21 mouse cellular contexts compared by ENCODE assay signal in the genomic region with DNA sequence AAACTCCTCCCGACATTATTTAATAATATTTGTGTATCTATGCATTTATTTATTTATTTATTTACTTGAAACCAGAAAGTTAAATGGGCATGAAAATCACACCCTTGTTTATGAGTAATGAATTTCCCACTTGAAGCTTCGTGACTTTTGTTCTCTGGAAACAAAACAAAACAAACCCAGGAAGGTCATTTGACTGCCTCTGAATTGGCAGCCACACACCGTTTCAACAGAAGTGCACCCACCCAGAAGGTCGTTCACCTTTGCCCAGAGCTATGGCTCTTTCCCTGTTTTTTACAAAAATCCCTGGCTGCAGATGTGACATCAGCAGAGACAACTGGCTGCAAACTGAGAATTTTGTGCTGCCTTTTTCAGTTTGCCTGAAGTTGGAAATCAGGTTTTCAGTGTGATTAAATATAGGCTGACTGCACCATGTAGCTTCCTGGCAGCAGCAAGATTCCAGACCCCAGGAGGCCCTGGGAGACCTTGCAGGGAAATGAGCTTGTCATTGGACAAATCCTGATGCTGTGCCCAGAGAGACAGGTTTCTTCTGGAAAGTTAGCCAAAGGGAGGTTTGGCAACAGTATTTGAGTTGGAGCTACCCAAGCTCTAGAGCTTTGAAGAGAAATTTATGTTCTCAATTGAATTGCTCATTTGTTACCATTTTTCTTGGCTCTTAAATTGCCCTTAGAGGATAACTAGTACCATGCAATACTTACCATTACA.
A peak's percentile ranks its signal among the peaks of the same experiment; 100 is the strongest.
DNase-seq lines count a peak whose midpoint lies in the region; ATAC-seq lines count a peak whose summit lies in the region.
"Had no signal": no experiment of that assay in that cellular context is flagged by ENCODE, and none has a peak within 500 bp of the region (broad histone marks: within the 10 kb centered on the region; RNA-seq: fewer than 3 reads in every experiment).

No protein-coding gene starts in this region.

- no peak for DNase-seq in forebrain, embryonic 10.5 days (ENCODE audit: extremely low spot score, low spot score)
- DNase-seq in kidney, adult 9 months: peak; percentile 25
- DNase-seq in kidney, postnatal 4 days: no peak
- peak; percentile 71 for DNase-seq in midbrain, embryonic 11.5 days (ENCODE audit: low spot score, missing footprints)
- no peak for DNase-seq in right cerebral cortex, postnatal 36 days (ENCODE audit: low spot score in 2 of 2)
- DNase-seq: adrenal gland, postnatal 14 days; cerebellum, adult 11-12 months; gastrocnemius, postnatal 36 days; kidney, postnatal 10 days; lung, postnatal 36 days; retina, postnatal 1 day; right cerebral cortex, postnatal 25 days had no signal

- H3K27me3 ChIP-seq in forebrain, embryonic 10.5 days (ENCODE audit: poor library complexity, severe bottlenecking): no peaks in the 10 kb centered on the region
- H3K27me3 ChIP-seq in forebrain, embryonic 13.5 days: no peaks in the 10 kb centered on the region
- no peaks in the 10 kb centered on the region for H3K27me3 ChIP-seq in midbrain, embryonic 11.5 days (ENCODE audit: control insufficient read depth, insufficient read depth, low read length)
- H3K27me3 ChIP-seq in midbrain, embryonic 16.5 days (ENCODE audit: control insufficient read depth, insufficient read depth, low read depth, low read length): no peaks in the 10 kb centered on the region
- H3K27me3 ChIP-seq: limb, embryonic 12.5 days; lung, embryonic 15.5 days; megakaryocyte, embryonic 14.5 days; neural tube, embryonic 12.5 days had no signal

- no peak overlapping the region for H3K9ac ChIP-seq in forebrain, embryonic 13.5 days
- no peak overlapping the region for H3K9ac ChIP-seq in midbrain, embryonic 11.5 days (ENCODE audit: low read length)
- no peak overlapping the region for H3K9ac ChIP-seq in midbrain, embryonic 16.5 days (ENCODE audit: low read depth, low read length)
- H3K9ac ChIP-seq: limb, embryonic 12.5 days; liver, embryonic 14.5 days; lung, embryonic 15.5 days; neural tube, embryonic 12.5 days had no signal

- H3K4me3 ChIP-seq in forebrain, embryonic 10.5 days: no peak overlapping the region
- no peak overlapping the region for H3K4me3 ChIP-seq in forebrain, embryonic 13.5 days
- no peak overlapping the region for H3K4me3 ChIP-seq in midbrain, embryonic 11.5 days (ENCODE audit: low read depth, low read length)
- H3K4me3 ChIP-seq in midbrain, embryonic 16.5 days (ENCODE audit: low read depth, low read length): no peak overlapping the region
- H3K4me3 ChIP-seq: layer of hippocampus, adult 2 months; limb, embryonic 12.5 days; lung, embryonic 15.5 days; megakaryocyte, embryonic 14.5 days; neural tube, embryonic 12.5 days had no signal

- no peak for ATAC-seq in forebrain, embryonic 13.5 days
- ATAC-seq in midbrain, embryonic 11.5 days (ENCODE audit: low FRiP score): no peak
- ATAC-seq in midbrain, embryonic 16.5 days: no peak
- ATAC-seq: intestine, postnatal 0 days had no signal

- peak overlapping the region; percentile 82 for H3K27ac ChIP-seq in forebrain, embryonic 10.5 days
- H3K27ac ChIP-seq in forebrain, embryonic 13.5 days: no peak overlapping the region
- no peak overlapping the region for H3K27ac ChIP-seq in midbrain, embryonic 11.5 days (ENCODE audit: low read depth, low read length)
- no peak overlapping the region for H3K27ac ChIP-seq in midbrain, embryonic 16.5 days (ENCODE audit: low read length)
- H3K27ac ChIP-seq: layer of hippocampus, adult 2 months; limb, embryonic 12.5 days; liver, embryonic 14.5 days; lung, embryonic 15.5 days; neural tube, embryonic 12.5 days had no signal

- no peaks in the 10 kb centered on the region for H3K36me3 ChIP-seq in forebrain, embryonic 10.5 days (replicated peaks)
- no peaks in the 10 kb centered on the region for H3K36me3 ChIP-seq in forebrain, embryonic 13.5 days (ENCODE audit: poor library complexity, severe bottlenecking)
- H3K36me3 ChIP-seq in midbrain, embryonic 11.5 days (ENCODE audit: control insufficient read depth, insufficient read depth, low read length): no peaks in the 10 kb centered on the region
- no peaks in the 10 kb centered on the region for H3K36me3 ChIP-seq in midbrain, embryonic 16.5 days (ENCODE audit: control insufficient read depth, insufficient read depth, low read length)
- H3K36me3 ChIP-seq: limb, embryonic 12.5 days; lung, embryonic 15.5 days; neural tube, embryonic 12.5 days had no signal

- no peaks in the 10 kb centered on the region for H3K9me3 ChIP-seq in forebrain, embryonic 10.5 days
- H3K9me3 ChIP-seq in forebrain, embryonic 13.5 days (replicated peaks): no peaks in the 10 kb centered on the region
- no peaks in the 10 kb centered on the region for H3K9me3 ChIP-seq in midbrain, embryonic 11.5 days (ENCODE audit: control insufficient read depth, low read length)
- no peaks in the 10 kb centered on the region for H3K9me3 ChIP-seq in midbrain, embryonic 16.5 days (replicated peaks; ENCODE audit: control insufficient read depth, low read length, poor library complexity, severe bottlenecking)
- H3K9me3 ChIP-seq: limb, embryonic 12.5 days; lung, embryonic 15.5 days; megakaryocyte, embryonic 14.5 days; neural tube, embryonic 12.5 days had no signal

- no peak overlapping the region for H3K4me2 ChIP-seq in forebrain, embryonic 13.5 days
- H3K4me2 ChIP-seq in midbrain, embryonic 11.5 days: no peak overlapping the region
- H3K4me2 ChIP-seq in midbrain, embryonic 16.5 days (ENCODE audit: low read length): no peak overlapping the region
- H3K4me2 ChIP-seq: limb, embryonic 12.5 days; lung, embryonic 15.5 days; neural tube, embryonic 12.5 days had no signal

- peaks cover 33% of the 10 kb centered on the region for H3K4me1 ChIP-seq in forebrain, embryonic 10.5 days
- H3K4me1 ChIP-seq in forebrain, embryonic 13.5 days: peaks cover 18% of the 10 kb centered on the region
- H3K4me1 ChIP-seq in midbrain, embryonic 11.5 days (ENCODE audit: control insufficient read depth, insufficient read depth, low read length): peaks cover 23% of the 10 kb centered on the region
- H3K4me1 ChIP-seq in midbrain, embryonic 16.5 days (ENCODE audit: control insufficient read depth, insufficient read depth, low read length): peaks cover 7% of the 10 kb centered on the region; the same call in 1 of the 2 replicates
- H3K4me1 ChIP-seq: limb, embryonic 12.5 days; lung, embryonic 15.5 days; megakaryocyte, embryonic 14.5 days; neural tube, embryonic 12.5 days had no signal

- WGBS in forebrain, embryonic 10.5 days: 37% methylated on average over 4 of the region's 4 CpGs
- 41% methylated on average over 4 of the region's 4 CpGs for WGBS in forebrain, embryonic 13.5 days
- 32% methylated on average over 4 of the region's 4 CpGs for WGBS in midbrain, embryonic 11.5 days
- 32% methylated on average over 4 of the region's 4 CpGs for WGBS in midbrain, embryonic 16.5 days

Comparison
In these comparisons a context has a peak if more than half of its experiments do, and no peak if none do; other contexts are left out.
1. DNase-seq: peak in kidney, adult 9 months (single experiment) and midbrain, embryonic 11.5 days (single experiment); none in forebrain, embryonic 10.5 days (single experiment), kidney, postnatal 4 days (0 of 2) and right cerebral cortex, postnatal 36 days (0 of 2).